Mouse (Mus musculus): ENCODE measurements at regions not wholly inside any gene's neighbourhood (a gene's known extent, or its start where the extent isn't known, plus 50 kb on each side); places are given as distances from the start of the nearest gene placed in this dataset.

DNA sequence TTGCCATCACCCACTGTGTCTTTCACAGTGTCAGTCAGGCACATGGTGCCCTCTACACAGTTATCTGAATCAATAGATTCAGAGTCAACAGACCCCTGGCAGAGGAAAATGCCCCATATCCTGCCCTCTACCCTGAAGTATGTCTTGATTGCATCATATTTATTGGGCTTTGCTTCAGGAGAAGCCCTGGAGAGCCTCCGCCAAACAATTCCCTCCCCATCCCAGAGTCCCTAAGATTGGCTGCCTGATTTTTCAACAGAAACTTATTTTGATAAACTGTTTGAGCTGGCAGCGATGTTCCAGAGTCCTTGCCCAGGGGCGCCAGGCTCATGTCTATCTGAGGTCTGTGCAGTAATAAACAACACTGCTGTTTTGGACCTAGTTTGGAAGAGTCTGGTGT lies 117.2 kb upstream of the Dusp10 start:
- 81% methylated on average over 3 of the region's 3 CpGs for WGBS
- TF ChIP-seq POLR2A (IDR thresholded peaks at IDR 0.05; ENCODE audit: low read depth, low read length) (no peak), CTCF (IDR thresholded peaks at IDR 0.05; ENCODE audit: extremely low read depth, insufficient read length, insufficient replicate concordance, low read depth, low read length) (no peak)
- no peaks in the 10 kb centered on the region for H3K36me3 ChIP-seq (ENCODE audit: control insufficient read depth, insufficient read depth, low read length)

GRCm38 (mm10) chr1:183898091-183898490 lies 115.0 kb upstream of the Dusp10 start:
- 88% methylated on average over 3 of the region's 3 CpGs for WGBS
- Histone ChIP-seq H3K27ac (ENCODE audit: insufficient read depth, low read depth, low read length) (no peak overlapping the region), H3K4me1 (ENCODE audit: control insufficient read depth, insufficient read depth, insufficient read length, low read length) (no peaks in the 10 kb centered on the region), H3K4me3 (ENCODE audit: low read depth, low read length) (no peak overlapping the region), H3K36me3 (ENCODE audit: control insufficient read depth, insufficient read depth, low read length) (no peaks in the 10 kb centered on the region), H3K27me3 (ENCODE audit: control insufficient read depth, insufficient read depth, low read length) (no peaks in the 10 kb centered on the region)
- TF ChIP-seq CTCF (IDR thresholded peaks at IDR 0.05; ENCODE audit: extremely low read depth, insufficient read length, insufficient replicate concordance, low read depth, low read length) (no peak), POLR2A (IDR thresholded peaks at IDR 0.05; ENCODE audit: low read depth, low read length) (no peak)

More for the DNA sequence above, 117.2 kb upstream of the Dusp10 start:
- H3K27ac ChIP-seq (ENCODE audit: insufficient read depth, low read depth, low read length): no peak overlapping the region
- no peaks in the 10 kb centered on the region for H3K4me1 ChIP-seq (ENCODE audit: control insufficient read depth, insufficient read depth, insufficient read length, low read length)
- H3K27me3 ChIP-seq (ENCODE audit: control insufficient read depth, insufficient read depth, low read length): no peaks in the 10 kb centered on the region
- no peak overlapping the region for H3K4me3 ChIP-seq (ENCODE audit: low read depth, low read length)

DNA sequence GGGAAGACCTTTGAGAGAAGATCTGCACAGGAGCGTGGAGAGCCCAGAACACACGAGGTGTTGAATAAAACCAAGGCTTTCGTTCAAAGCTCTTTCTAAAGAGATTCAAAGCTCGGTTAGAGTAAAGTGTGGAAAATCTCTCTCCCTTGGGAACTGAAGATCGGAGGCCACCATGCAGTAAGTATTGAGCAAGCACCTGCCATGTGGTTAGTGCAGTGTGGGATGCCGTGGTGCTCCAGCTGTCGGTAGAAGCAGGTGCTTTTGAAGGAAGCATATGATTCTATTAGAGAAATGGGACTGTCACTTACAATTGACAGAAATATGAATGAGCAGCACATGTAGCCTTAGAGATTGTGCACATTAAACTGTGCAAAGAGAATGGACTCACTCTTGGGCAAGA lies 108.5 kb upstream of the Dusp10 start:
- Histone ChIP-seq H3K4me3 (ENCODE audit: low read depth, low read length) (no peak overlapping the region), H3K27me3 (ENCODE audit: control insufficient read depth, insufficient read depth, low read length) (no peaks in the 10 kb centered on the region), H3K36me3 (ENCODE audit: control insufficient read depth, insufficient read depth, low read length) (no peaks in the 10 kb centered on the region), H3K27ac (ENCODE audit: insufficient read depth, low read depth, low read length) (no peak overlapping the region), H3K4me1 (ENCODE audit: control insufficient read depth, insufficient read depth, insufficient read length, low read length) (no peaks in the 10 kb centered on the region; the same call in 1 of the 2 replicates)
- no peak for TF ChIP-seq CTCF (IDR thresholded peaks at IDR 0.05; ENCODE audit: extremely low read depth, insufficient read length, insufficient replicate concordance, low read depth, low read length)
- TF ChIP-seq POLR2A (IDR thresholded peaks at IDR 0.05; ENCODE audit: low read depth, low read length): no peak
- WGBS: 80% methylated on average over 7 of the region's 7 CpGs

DNA sequence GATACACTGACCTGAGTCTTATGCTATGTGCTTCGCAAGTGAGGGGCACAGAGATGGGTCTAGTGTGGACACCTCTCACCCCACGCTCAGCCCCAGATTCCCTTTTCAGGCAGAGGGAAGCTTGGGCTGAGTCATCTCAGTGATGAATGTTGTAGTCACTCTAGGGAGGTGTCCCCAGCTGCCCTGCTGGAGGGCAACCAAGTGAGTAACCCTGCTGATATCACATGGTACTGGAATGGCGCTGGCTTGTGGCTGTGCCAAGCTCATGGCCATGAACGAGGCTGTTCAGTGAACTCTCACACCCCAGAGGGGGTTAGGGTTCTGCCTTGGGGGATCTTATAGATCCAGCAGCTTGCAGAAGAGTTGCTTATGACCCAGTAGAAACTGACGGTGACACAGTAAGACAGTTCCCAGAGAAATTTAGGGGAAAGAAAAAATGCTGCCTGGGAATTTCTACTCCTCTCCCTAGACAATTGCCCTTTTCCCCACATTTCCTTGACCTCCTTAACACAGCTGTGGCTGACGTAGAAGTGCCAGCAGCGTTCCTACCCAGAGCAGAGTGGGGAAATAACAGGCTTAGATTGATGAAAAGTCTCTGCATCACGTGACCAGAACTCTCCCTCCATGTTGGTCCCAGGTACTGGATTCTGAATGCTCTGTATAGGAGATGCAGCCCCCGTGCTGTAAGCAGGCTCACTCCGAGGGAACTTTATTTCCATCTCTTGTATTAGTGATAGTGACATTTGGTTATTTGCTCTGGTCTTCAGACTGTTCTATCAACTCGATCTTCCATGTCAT lies 107.6 kb upstream of the Dusp10 start:
- H3K4me3 ChIP-seq (ENCODE audit: low read depth, low read length): no peak overlapping the region
- H3K27ac ChIP-seq (ENCODE audit: insufficient read depth, low read depth, low read length): no peak overlapping the region
- H3K27me3 ChIP-seq (ENCODE audit: control insufficient read depth, insufficient read depth, low read length): no peaks in the 10 kb centered on the region
- 75% methylated on average over 11 of the region's 11 CpGs for WGBS
- H3K36me3 ChIP-seq (ENCODE audit: control insufficient read depth, insufficient read depth, low read length): no peaks in the 10 kb centered on the region
- no peaks in the 10 kb centered on the region; the same call in 1 of the 2 replicates for H3K4me1 ChIP-seq (ENCODE audit: control insufficient read depth, insufficient read depth, insufficient read length, low read length)
- no peak for TF ChIP-seq POLR2A (IDR thresholded peaks at IDR 0.05; ENCODE audit: low read depth, low read length)
- no peak for TF ChIP-seq CTCF (IDR thresholded peaks at IDR 0.05; ENCODE audit: extremely low read depth, insufficient read length, insufficient replicate concordance, low read depth, low read length)

- Histone ChIP-seq H3K27me3 (ENCODE audit: control insufficient read depth, insufficient read depth, low read length) (no peaks in the 10 kb centered on the region), H3K27ac (ENCODE audit: insufficient read depth, low read depth, low read length) (no peak overlapping the region), H3K4me3 (ENCODE audit: low read depth, low read length) (no peak overlapping the region), H3K36me3 (ENCODE audit: control insufficient read depth, insufficient read depth, low read length) (no peaks in the 10 kb centered on the region), H3K4me1 (ENCODE audit: control insufficient read depth, insufficient read depth, insufficient read length, low read length) (no peaks in the 10 kb centered on the region)
- WGBS: 89% methylated on average over 3 of the region's 3 CpGs
- TF ChIP-seq CTCF (IDR thresholded peaks at IDR 0.05; ENCODE audit: extremely low read depth, insufficient read length, insufficient replicate concordance, low read depth, low read length): no peak
These were observed 95.4 kb upstream of the Dusp10 start for GRCm38 (mm10) chr1:183917656-183918055.

DNA sequence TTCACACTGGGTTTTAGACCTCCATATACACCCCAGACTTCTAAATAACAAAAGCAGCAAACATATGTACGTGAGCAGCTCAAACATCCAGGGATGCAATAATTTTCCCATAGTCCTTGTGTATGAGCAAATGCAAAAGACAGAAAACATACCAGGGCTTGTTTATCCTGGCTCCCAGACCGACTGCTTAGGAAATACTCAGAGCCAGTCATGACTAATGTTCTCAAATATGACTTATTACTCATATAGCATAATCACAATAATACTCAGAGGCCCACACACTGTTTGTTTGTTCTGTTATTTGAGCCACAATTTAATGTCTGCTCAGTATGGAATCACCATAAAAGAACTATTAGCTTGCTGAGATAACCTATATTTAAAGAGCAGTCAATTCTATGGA lies 91.8 kb upstream of the Dusp10 start:
- no peaks in the 10 kb centered on the region for H3K27me3 ChIP-seq (ENCODE audit: control insufficient read depth, insufficient read depth, low read length)
- no peak overlapping the region for H3K27ac ChIP-seq (ENCODE audit: insufficient read depth, low read depth, low read length)
- 55% methylated on average over 2 of the region's 2 CpGs for WGBS
- TF ChIP-seq CTCF (IDR thresholded peaks at IDR 0.05; ENCODE audit: extremely low read depth, insufficient read length, insufficient replicate concordance, low read depth, low read length): no peak
- no peaks in the 10 kb centered on the region for H3K36me3 ChIP-seq (ENCODE audit: control insufficient read depth, insufficient read depth, low read length)
- no peaks in the 10 kb centered on the region for H3K4me1 ChIP-seq (ENCODE audit: control insufficient read depth, insufficient read depth, insufficient read length, low read length)
- no peak overlapping the region for H3K4me3 ChIP-seq (ENCODE audit: low read depth, low read length)

GRCm38 (mm10) chr1:183928539-183928938 lies 84.6 kb upstream of the Dusp10 start:
- no peak for TF ChIP-seq CTCF (IDR thresholded peaks at IDR 0.05; ENCODE audit: extremely low read depth, insufficient read length, insufficient replicate concordance, low read depth, low read length)
- no peak for TF ChIP-seq POLR2A (IDR thresholded peaks at IDR 0.05; ENCODE audit: low read depth, low read length)
- Histone ChIP-seq H3K4me3 (ENCODE audit: low read depth, low read length) (no peak overlapping the region), H3K36me3 (ENCODE audit: control insufficient read depth, insufficient read depth, low read length) (no peaks in the 10 kb centered on the region), H3K27ac (ENCODE audit: insufficient read depth, low read depth, low read length) (no peak overlapping the region), H3K4me1 (ENCODE audit: control insufficient read depth, insufficient read depth, insufficient read length, low read length) (peaks cover 2% of the 10 kb centered on the region; the same call in 1 of the 2 replicates), H3K27me3 (ENCODE audit: control insufficient read depth, insufficient read depth, low read length) (no peaks in the 10 kb centered on the region)
- WGBS: 78% methylated on average over 4 of the region's 4 CpGs
